Mouse (Mus musculus): ENCODE measurements around the gene Plac1. TPM values are rescaled to one million over a fixed set of nuclear protein-coding genes. Genes with fewer than 3 reads are reported as not detected.

Plac1 gene
- not detected in 2 replicates for polyA plus RNA-seq (2012; ENCODE audit: low replicate concordance)

DNA sequence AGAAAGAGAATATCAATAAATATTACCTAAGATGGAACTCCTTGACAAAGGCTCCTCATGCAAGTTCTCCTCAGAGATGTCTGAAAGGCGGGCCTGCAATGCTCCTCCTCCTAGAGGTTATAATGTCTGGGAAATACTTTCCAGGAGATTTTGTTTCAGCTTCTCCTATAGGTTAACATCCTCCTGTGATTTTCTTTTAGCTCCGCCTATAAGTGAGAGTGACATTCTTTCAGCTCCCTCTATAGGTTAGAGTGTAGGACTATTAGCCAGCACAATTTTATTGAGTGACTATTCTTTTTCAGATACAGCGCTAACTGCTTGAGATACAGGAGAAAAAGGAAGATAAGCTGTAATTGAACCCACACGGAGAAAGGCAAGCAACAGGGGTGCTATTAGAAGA lies at the start of gene Plac1:
TSS of gene Plac1 (minus strand) at position 101 of the 400 bp plus-strand sequence.

GRCm38 (mm10) chrX:53273124-53273523 lies 33.2 kb upstream of the Plac1 start, which contains the start of gene Fam122c:
TSS of gene Fam122c (plus strand) at chrX:53273424.

GRCm38 (mm10) chrX:53269289-53270062 lies 29.6 kb upstream of the Plac1 start, which contains the start of gene Fam122b:
TSS of gene Fam122b (minus strand) at chrX:53269805.

Other genes with a start within 250 kb of the Plac1 start
- gene Fam122b, start 29.7 kb upstream of the Plac1 start, polyA plus RNA-seq (2012; ENCODE audit: low replicate concordance): 4.0 and 6.1 TPM in 2 replicates
- gene Fam122c, start 33.3 kb upstream of the Plac1 start, polyA plus RNA-seq (2012; ENCODE audit: low replicate concordance): not detected in 2 replicates
- gene Mospd1, start 130.4 kb upstream of the Plac1 start, polyA plus RNA-seq (2012; ENCODE audit: low replicate concordance): 0.10 and 0.73 TPM in 2 replicates
- gene Etd, start 194.8 kb upstream of the Plac1 start, polyA plus RNA-seq (2012; ENCODE audit: low replicate concordance): not detected in 2 replicates